Mouse (Mus musculus) spleen, postnatal 10 days (tissue): ENCODE measurements around the gene Ccdc6.

ENCODE experiments used
- DNase-seq, 2 experiments: peaks; one replicate each; pipeline ENCODE4 v3.0.0; 2021 to 2022; ENCODE audit warnings: low spot score in 2 of 2

Ccdc6 gene

GRCm38 (mm10) chr10:70167625-70168024 lies 70.7 kb downstream of the Ccdc6 start:
- no peak for DNase-seq

GRCm38 (mm10) chr10:70168396-70168795 lies 71.5 kb downstream of the Ccdc6 start:
- no peak for DNase-seq

GRCm38 (mm10) chr10:70169044-70169443 lies 72.1 kb downstream of the Ccdc6 start:
- DNase-seq = no peak

- peak; percentile 55 to 84 for DNase-seq
Measured at GRCm38 (mm10) chr10:70173314-70173713, 76.4 kb downstream of the Ccdc6 start.

GRCm38 (mm10) chr10:70174494-70175190 lies 77.7 kb downstream of the Ccdc6 start:
- no peak for DNase-seq

- DNase-seq = no peak
Measured at GRCm38 (mm10) chr10:70180727-70181126, 83.8 kb downstream of the Ccdc6 start.

GRCm38 (mm10) chr10:70181279-70181972 lies 84.5 kb downstream of the Ccdc6 start:
- DNase-seq = no peak

- no peak for DNase-seq
Measured at GRCm38 (mm10) chr10:70183210-70184080, 86.5 kb downstream of the Ccdc6 start.

GRCm38 (mm10) chr10:70186136-70186535 lies 89.2 kb downstream of the Ccdc6 start:
- DNase-seq = peak in 1 of 2 experiments; percentile 42

GRCm38 (mm10) chr10:70186586-70186985 lies 89.7 kb downstream of the Ccdc6 start:
- no peak for DNase-seq

- DNase-seq = no peak
Measured at GRCm38 (mm10) chr10:70189864-70190263, 92.9 kb downstream of the Ccdc6 start.

- no peak for DNase-seq
Measured at GRCm38 (mm10) chr10:70194283-70194682, 97.4 kb downstream of the Ccdc6 start.

GRCm38 (mm10) chr10:70195279-70195678 lies 98.4 kb downstream of the Ccdc6 start:
- no peak for DNase-seq

GRCm38 (mm10) chr10:70195786-70196185 lies 98.9 kb downstream of the Ccdc6 start:
- DNase-seq = no peak

GRCm38 (mm10) chr10:70196666-70197065 lies 99.7 kb downstream of the Ccdc6 start:
- DNase-seq = no peak

GRCm38 (mm10) chr10:70197601-70198000 lies 100.7 kb downstream of the Ccdc6 start:
- no peak for DNase-seq

- no peak for DNase-seq
Measured at GRCm38 (mm10) chr10:70198012-70198411, 101.1 kb downstream of the Ccdc6 start.

GRCm38 (mm10) chr10:70198951-70199463 lies 102.1 kb downstream of the Ccdc6 start:
- DNase-seq = no peak

- DNase-seq = no peak
Measured at GRCm38 (mm10) chr10:70199466-70200210, 102.7 kb downstream of the Ccdc6 start.

GRCm38 (mm10) chr10:70200889-70201500 lies 104.1 kb downstream of the Ccdc6 start:
- no peak for DNase-seq
